Mouse (Mus musculus): ENCODE measurements around the gene Ces1h. TPM values are rescaled to one million over a fixed set of nuclear protein-coding genes. Genes with fewer than 3 reads are reported as not detected.
A peak's percentile ranks its signal among the peaks of the same experiment; 100 is the strongest.
"Not testable (repeated sequence)": the region's sequence is repeated elsewhere in the genome, so short reads cannot be mapped to it uniquely, and the experiment has no call there.

The Ces1h gene
- total RNA-seq (2021) (not detected), polyA plus RNA-seq (2012; rRNA removed) (not detected in 2 replicates)
- long read RNA-seq: 0 reads

GRCm38 (mm10) chr8:93379625-93380024 is at the start of gene Ces1h:
TSS of gene Ces1h (minus strand) at chr8:93379725.
- Histone ChIP-seq H3K27ac (no peak within 1 kb of the TSS), H3K9ac (ENCODE audit: low read depth, low read length) (no peak within 1 kb of the TSS), H3K79me2 (replicated peaks; ENCODE audit: control insufficient read depth, insufficient read depth, low read length) (no peaks in the 10 kb centered on the region), H3K36me3 (ENCODE audit: control insufficient read depth, insufficient read depth, low read length) (no peaks in the 10 kb centered on the region), H3K4me3 (no peak within 1 kb of the TSS), H3K4me1 (ENCODE audit: control insufficient read depth, insufficient read depth, low read length) (no peaks in the 10 kb centered on the region), H3K27me3 (ENCODE audit: control insufficient read depth, insufficient read depth, low read length) (no peaks in the 10 kb centered on the region)
- no peak for DNase-seq
- 88% methylated on average over 4 of the region's 4 CpGs for WGBS
- intact Hi-C loops (cut with DNase I): no loop called here
- TF ChIP-seq CTCF (IDR thresholded peaks at IDR 0.05): no peak
- no peak for TF ChIP-seq POLR2A (IDR thresholded peaks at IDR 0.05; ENCODE audit: insufficient read depth, low read depth, low read length)
- no peak for TF ChIP-seq EP300 (IDR thresholded peaks at IDR 0.05; ENCODE audit: insufficient read depth, low read depth, low read length)

DNA sequence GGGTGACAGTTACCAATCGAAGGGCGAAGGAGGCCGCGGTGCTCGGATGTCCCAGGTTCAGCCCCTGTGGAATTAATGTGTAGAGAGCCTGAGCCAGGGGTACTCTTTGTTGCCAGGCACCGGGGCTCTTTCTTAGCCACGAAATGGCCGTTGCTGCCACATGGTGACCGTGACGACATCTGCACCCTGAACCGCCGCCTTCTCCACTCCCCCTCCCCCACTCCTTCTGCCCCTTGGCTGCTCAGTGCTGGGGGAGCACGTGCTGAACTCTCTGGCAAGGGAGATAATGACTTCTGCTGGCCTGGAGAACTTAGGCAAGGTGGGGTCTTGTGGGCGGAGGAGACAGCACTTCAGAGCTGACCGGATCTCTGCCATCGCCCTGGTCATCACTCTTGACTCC is 47.7 kb upstream of the Ces1h start:
- Histone ChIP-seq H3K79me2 (replicated peaks; ENCODE audit: control insufficient read depth, insufficient read depth, low read length) (no peaks in the 10 kb centered on the region), H3K27me3 (ENCODE audit: control insufficient read depth, insufficient read depth, low read length) (no peaks in the 10 kb centered on the region), H3K4me1 (ENCODE audit: control insufficient read depth, insufficient read depth, low read length) (no peaks in the 10 kb centered on the region), H3K27ac (no peak overlapping the region), H3K4me3 (no peak overlapping the region), H3K36me3 (ENCODE audit: control insufficient read depth, insufficient read depth, low read length) (no peaks in the 10 kb centered on the region), H3K9ac (ENCODE audit: low read depth, low read length) (no peak overlapping the region)
- WGBS: 87% methylated on average over 16 of the region's 16 CpGs
- no peak for TF ChIP-seq CTCF (IDR thresholded peaks at IDR 0.05)
- TF ChIP-seq EP300 (IDR thresholded peaks at IDR 0.05; ENCODE audit: insufficient read depth, low read depth, low read length): no peak
- TF ChIP-seq POLR2A (IDR thresholded peaks at IDR 0.05; ENCODE audit: insufficient read depth, low read depth, low read length): no peak
- intact Hi-C loops (cut with DNase I): no loop called here
- DNase-seq: no peak

GRCm38 (mm10) chr8:93415387-93415786 is 35.9 kb upstream of the Ces1h start:
- H3K79me2 ChIP-seq (replicated peaks; ENCODE audit: control insufficient read depth, insufficient read depth, low read length): no peaks in the 10 kb centered on the region
- TF ChIP-seq POLR2A (IDR thresholded peaks at IDR 0.05; ENCODE audit: insufficient read depth, low read depth, low read length) (no peak), CTCF (IDR thresholded peaks at IDR 0.05) (peak; percentile 23; the same call in 1 of the 2 replicates), EP300 (IDR thresholded peaks at IDR 0.05; ENCODE audit: insufficient read depth, low read depth, low read length) (no peak)
- no peaks in the 10 kb centered on the region for H3K4me1 ChIP-seq (ENCODE audit: control insufficient read depth, insufficient read depth, low read length)
- DNase-seq: no peak
- H3K4me3 ChIP-seq: no peak overlapping the region
- intact Hi-C loops (cut with DNase I): no loop called here
- WGBS: 72% methylated on average over 4 of the region's 4 CpGs
- H3K9ac ChIP-seq (ENCODE audit: low read depth, low read length): no peak overlapping the region
- no peak overlapping the region for H3K27ac ChIP-seq
- H3K27me3 ChIP-seq (ENCODE audit: control insufficient read depth, insufficient read depth, low read length): no peaks in the 10 kb centered on the region
- H3K36me3 ChIP-seq (ENCODE audit: control insufficient read depth, insufficient read depth, low read length): no peaks in the 10 kb centered on the region

DNA sequence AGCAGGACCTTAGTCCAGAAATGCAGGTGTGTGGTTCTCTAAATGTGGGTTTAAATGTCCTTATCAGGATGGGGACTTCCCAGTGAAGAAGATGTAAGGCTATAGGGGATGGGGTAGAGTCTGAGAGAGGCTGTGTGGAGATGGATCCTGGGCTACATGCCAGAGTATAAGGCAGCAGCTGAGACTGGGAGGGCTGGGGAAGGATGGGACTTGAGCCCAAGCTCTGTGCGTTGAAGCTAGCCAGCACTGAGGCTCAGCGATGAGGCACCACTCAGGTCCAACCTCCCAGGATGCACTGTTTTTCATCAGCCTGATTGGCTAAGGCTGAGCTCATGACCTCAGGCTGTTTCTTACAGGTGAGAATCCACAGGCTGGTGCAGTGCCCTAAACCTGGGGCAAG is 29.3 kb upstream of the Ces1h start:
- WGBS: 69% methylated on average over 2 of the region's 2 CpGs
- Histone ChIP-seq H3K36me3 (ENCODE audit: control insufficient read depth, insufficient read depth, low read length) (no peaks in the 10 kb centered on the region), H3K79me2 (replicated peaks; ENCODE audit: control insufficient read depth, insufficient read depth, low read length) (no peaks in the 10 kb centered on the region), H3K27me3 (ENCODE audit: control insufficient read depth, insufficient read depth, low read length) (no peaks in the 10 kb centered on the region), H3K4me3 (no peak overlapping the region), H3K4me1 (ENCODE audit: control insufficient read depth, insufficient read depth, low read length) (no peaks in the 10 kb centered on the region), H3K27ac (no peak overlapping the region), H3K9ac (ENCODE audit: low read depth, low read length) (no peak overlapping the region)
- no peak for DNase-seq
- TF ChIP-seq EP300 (IDR thresholded peaks at IDR 0.05; ENCODE audit: insufficient read depth, low read depth, low read length): no peak
- intact Hi-C loops (cut with DNase I): no loop called here

- 67% methylated on average over 2 of the region's 2 CpGs for WGBS
- no peaks in the 10 kb centered on the region for H3K36me3 ChIP-seq (ENCODE audit: control insufficient read depth, insufficient read depth, low read length)
- intact Hi-C loops (cut with DNase I): loop anchor here (2.0 to 10.0 kb wide), 5 partner anchors 177 to 385 kb away; partner anchors contain the start of gene Ces1d
Observed at GRCm38 (mm10) chr8:93399698-93400097, 20.2 kb upstream of the Ces1h start.

GRCm38 (mm10) chr8:93398044-93398443 is 18.5 kb upstream of the Ces1h start:
- DNase-seq: no peak
- Histone ChIP-seq H3K9ac (ENCODE audit: low read depth, low read length) (no peak overlapping the region), H3K27ac (no peak overlapping the region), H3K36me3 (ENCODE audit: control insufficient read depth, insufficient read depth, low read length) (no peaks in the 10 kb centered on the region), H3K27me3 (ENCODE audit: control insufficient read depth, insufficient read depth, low read length) (no peaks in the 10 kb centered on the region), H3K4me3 (no peak overlapping the region), H3K4me1 (ENCODE audit: control insufficient read depth, insufficient read depth, low read length) (no peaks in the 10 kb centered on the region; the same call in 1 of the 2 replicates), H3K79me2 (replicated peaks; ENCODE audit: control insufficient read depth, insufficient read depth, low read length) (no peaks in the 10 kb centered on the region)
- intact Hi-C loops (cut with DNase I): loop anchor here (2.0 to 10.0 kb wide), 5 partner anchors 176 to 383 kb away; partner anchors contain the start of gene Ces1d
- peak; percentile 67 for TF ChIP-seq CTCF (IDR thresholded peaks at IDR 0.05)
- TF ChIP-seq EP300 (IDR thresholded peaks at IDR 0.05; ENCODE audit: insufficient read depth, low read depth, low read length): no peak
- TF ChIP-seq POLR2A (IDR thresholded peaks at IDR 0.05; ENCODE audit: insufficient read depth, low read depth, low read length): no peak
- WGBS: 17% methylated on average over 1 of the region's 1 CpGs

More at GRCm38 (mm10) chr8:93399698-93400097, 20.2 kb upstream of the Ces1h start:
- no peaks in the 10 kb centered on the region; the same call in 1 of the 2 replicates for H3K4me1 ChIP-seq (ENCODE audit: control insufficient read depth, insufficient read depth, low read length)
- no peak overlapping the region for H3K9ac ChIP-seq (ENCODE audit: low read depth, low read length)
- H3K27me3 ChIP-seq (ENCODE audit: control insufficient read depth, insufficient read depth, low read length): no peaks in the 10 kb centered on the region
- TF ChIP-seq CTCF (IDR thresholded peaks at IDR 0.05) (no peak), POLR2A (IDR thresholded peaks at IDR 0.05; ENCODE audit: insufficient read depth, low read depth, low read length) (no peak), EP300 (IDR thresholded peaks at IDR 0.05; ENCODE audit: insufficient read depth, low read depth, low read length) (no peak)
- DNase-seq: no peak
- no peak overlapping the region for H3K27ac ChIP-seq
- no peak overlapping the region for H3K4me3 ChIP-seq
- no peaks in the 10 kb centered on the region for H3K79me2 ChIP-seq (replicated peaks; ENCODE audit: control insufficient read depth, insufficient read depth, low read length)

DNA sequence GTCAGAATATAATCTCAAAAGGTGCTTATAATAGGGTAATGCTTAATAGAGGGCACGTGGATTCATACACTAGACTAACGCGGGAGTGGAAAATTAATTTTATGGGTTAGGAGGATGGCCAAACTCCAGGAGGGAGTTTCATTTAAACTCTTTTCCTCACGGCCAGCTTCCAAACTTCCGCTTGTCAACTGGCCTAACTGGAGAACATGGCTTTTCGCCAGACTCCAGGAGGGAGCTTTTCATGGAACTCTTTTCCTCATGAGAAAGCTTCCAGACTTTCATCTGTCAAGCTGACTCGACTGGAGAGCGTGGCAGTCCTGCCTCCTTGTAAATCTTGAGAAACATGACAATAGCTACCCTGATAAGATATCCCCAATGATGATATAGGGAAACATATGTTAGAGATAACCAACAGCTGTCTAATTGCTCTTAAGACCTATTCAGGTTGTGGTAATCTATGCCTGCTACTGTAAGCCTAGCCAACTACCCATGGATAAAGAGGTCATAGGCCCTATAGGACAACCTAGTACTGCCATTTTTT is 14.6 kb upstream of the Ces1h start:
- not testable (repeated sequence) for H3K79me2 ChIP-seq (replicated peaks; ENCODE audit: control insufficient read depth, insufficient read depth, low read length); H3K4me3 ChIP-seq; H3K4me1 ChIP-seq (ENCODE audit: control insufficient read depth, insufficient read depth, low read length); H3K36me3 ChIP-seq (ENCODE audit: control insufficient read depth, insufficient read depth, low read length); DNase-seq; H3K9ac ChIP-seq (ENCODE audit: low read depth, low read length); H3K27ac ChIP-seq; H3K27me3 ChIP-seq (ENCODE audit: control insufficient read depth, insufficient read depth, low read length)
- intact Hi-C loops (cut with DNase I): loop anchor here (10.0 kb wide), 2 partner anchors 199 to 379 kb away; partner anchors contain the start of gene Ces1d
- WGBS: 24% methylated on average over 8 of the region's 8 CpGs
